Mouse (Mus musculus) embryonic fibroblast, embryonic 13.5 days (primary cell): Measurements from ENCODE around the gene Oxa1l.

ENCODE experiments used
- CTCF ChIP-seq: IDR thresholded peaks from 2 replicates; pipeline ENCODE4 v1.5.1; 2011; ENCODE audit warnings: mild to moderate bottlenecking, control low read depth, low read length, moderate library complexity, borderline replicate concordance; ENCODE audit not compliant: insufficient read depth
- POLR2A ChIP-seq: IDR thresholded peaks from 2 replicates; pipeline ENCODE4 v1.6.1; 2011; ENCODE audit warnings: low read depth, mild to moderate bottlenecking, control low read depth, low read length, moderate library complexity

DNA sequence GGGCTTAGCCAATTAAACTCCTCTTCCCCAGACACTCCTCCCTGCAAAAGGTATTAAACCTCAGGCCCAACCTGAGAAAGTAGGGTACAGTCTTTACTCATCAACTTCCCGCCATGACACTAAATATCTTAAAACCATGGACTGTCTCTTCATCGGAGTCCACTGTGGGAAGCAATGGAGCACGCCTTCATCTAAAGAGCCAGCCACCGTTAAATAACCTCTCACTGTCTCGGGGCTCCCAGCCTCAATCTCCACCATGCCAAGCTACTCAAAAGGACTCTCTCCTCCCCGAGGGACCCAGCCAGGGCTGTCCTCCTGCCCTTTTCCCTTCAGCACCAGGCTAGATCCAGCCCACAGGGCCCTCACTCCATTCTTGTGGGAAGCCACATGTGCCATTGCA is 10.0 kb downstream of the Oxa1l start:
- no peak for TF ChIP-seq CTCF
- TF ChIP-seq POLR2A, result no peak
